Mouse (Mus musculus) natural killer cell, adult 2 months (primary cell): Measurements from ENCODE around the gene Isy1.
"Not testable (repeated sequence)": the region's sequence is repeated elsewhere in the genome, so short reads cannot be mapped to it uniquely, and the experiment has no call there.

Source experiments
- DNase-seq, 2 experiments: peaks; one replicate each; pipeline ENCODE4 v3.0.0; 2022; ENCODE audit warnings: low spot score in 2 of 2

Gene Isy1

DNA sequence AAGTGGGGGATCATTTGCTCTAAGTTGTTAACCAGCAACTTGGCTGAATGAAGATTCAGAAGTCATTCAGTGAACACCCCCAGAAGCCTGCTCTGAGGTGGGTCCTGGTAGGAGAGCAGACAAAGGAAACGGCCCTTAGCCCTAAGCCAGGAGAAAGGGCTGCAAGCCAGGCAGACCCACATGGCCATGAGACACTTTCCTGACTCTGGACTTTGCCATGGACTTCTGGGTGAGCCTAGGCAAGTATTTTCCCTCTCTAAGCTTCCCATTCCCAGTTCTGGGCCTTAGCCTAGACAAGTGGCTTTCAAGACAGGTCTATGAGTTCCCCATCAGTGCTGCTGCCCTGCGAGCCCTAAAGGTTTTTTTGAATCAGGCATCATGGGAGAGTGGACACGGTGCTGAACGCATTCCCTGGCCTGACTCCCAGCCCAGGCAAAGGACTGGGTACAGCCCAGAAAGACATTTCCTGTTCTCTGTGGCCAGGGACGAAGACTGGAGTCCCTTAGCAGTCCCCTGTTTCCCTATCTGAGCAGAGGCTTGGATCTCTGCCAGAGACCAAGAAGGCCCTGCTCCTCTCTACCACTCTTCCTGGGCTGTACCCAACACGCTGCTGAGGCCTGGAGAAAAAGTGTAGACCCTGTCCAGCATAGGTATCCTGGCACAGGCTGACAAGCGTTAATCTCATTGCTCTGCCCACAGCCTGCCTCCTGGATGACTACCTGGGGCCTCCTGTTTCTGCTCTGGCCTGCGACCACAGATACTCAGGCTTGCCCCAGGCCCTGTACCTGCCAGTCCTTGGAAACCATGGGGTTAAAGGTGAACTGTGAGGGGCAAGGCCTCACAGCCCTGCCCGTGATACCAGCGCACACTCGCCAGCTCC lies 60.1 kb downstream of the Isy1 start:
- DNase-seq, result no peak

DNA sequence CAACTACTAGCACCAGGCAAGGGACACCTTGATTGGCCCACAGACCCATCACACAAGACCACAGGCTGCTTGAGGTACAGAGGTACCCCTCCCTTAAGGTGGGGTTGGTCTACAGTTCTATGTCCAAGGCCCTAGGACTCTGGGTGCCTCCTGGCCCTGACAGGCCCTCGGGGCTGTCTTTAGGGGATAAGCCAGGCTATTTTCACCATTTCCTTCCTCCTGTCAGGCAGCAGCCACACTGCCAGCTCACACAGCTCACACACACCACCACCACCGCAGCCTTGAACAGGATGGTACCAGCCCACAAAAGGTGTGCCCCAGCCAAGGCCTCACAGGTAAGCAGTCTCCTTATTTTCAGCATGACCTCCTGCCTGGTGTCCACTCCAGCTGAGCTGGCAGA lies 60.8 kb downstream of the Isy1 start, which contains the start of gene Gp9:
Gene Gp9, plus strand, starts transcription at position 231 of the 400 bp plus-strand sequence.
- no peak for DNase-seq

DNA sequence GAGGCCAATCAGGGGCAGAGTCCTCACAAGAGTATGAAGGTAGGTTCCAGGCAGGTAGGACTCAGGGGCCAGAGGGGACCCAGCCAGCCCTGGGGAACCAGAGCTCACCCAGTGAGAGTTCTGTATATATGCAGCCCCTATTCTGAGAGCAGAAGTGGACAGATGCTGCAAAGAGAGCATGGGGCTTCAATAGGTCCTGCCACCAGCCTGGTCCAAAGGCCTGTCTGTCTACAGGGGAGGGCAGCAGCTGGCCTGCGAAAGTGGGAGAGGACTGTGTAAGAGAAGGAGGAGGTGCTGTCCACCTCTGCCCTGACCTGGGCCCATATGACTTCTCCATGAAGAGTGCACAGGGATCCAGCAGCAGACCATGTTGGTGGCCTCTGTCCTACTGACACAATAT lies 61.9 kb downstream of the Isy1 start:
- no peak for DNase-seq

DNA sequence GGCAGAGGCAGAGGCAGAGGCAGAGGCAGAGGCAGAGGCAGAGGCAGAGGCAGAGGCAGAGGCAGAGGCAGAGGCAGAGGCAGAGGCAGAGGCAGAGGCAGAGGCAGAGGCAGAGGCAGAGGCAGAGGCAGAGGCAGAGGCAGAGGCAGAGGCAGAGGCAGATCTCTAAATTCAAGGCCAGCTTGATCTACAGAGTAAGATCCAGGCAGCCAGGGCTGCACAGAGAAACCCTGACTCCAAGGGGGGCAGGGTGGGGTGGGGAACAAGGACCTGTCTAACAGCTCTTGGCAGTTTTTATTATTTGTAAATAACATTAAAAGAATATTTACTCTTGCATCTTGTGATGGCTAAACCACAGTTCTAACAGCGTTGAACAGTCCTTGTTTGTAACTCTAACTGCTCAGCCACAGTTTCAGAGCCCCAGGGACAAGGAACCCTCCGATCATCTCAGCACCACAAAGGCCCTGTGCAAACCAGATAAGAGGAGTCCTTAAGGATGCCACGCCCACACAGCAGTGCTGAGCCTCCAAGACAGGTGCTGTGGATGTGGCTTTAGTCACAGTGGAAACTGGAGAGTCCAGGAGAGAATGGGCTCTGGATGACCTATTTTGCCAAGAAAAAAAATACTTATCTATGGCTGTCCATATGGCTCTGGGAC lies 62.9 kb downstream of the Isy1 start:
- no peak for DNase-seq

DNA sequence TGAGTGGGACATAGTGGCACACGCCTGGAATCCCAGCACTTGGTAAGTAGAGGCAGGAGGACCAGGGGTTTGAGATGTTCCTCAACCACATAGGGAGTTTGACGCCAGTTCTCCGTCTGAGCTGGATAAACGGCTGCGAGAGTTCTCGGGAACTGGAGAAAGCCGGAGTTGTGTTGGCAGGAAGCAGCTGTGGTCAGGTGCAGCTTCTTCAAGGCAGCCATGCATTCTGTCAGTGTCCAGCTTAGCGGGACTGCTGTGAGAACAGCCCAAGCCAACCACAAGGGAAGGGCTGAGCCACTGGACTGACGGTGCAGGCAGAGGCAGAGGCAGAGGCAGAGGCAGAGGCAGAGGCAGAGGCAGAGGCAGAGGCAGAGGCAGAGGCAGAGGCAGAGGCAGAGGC lies 63.7 kb downstream of the Isy1 start:
- DNase-seq, result no peak

DNA sequence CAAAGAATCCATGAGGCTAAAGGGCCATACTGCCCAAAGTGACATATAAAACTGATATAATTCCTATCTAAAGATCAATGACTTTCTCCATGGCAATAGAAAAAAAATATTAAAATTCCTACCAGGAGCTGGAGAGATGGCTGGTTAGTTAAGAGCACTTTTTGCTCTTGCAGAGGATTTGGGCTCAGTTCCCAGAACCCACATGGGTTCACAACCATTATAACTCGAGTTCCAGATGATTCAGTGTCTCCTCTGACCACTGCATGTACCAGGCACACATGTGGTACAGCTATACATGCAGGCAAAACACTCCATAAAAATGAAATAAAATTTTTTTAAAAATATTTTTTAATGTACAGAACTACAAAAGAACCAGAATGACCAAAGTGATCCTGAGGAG lies 64.1 kb downstream of the Isy1 start:
- DNase-seq, result no peak

DNA sequence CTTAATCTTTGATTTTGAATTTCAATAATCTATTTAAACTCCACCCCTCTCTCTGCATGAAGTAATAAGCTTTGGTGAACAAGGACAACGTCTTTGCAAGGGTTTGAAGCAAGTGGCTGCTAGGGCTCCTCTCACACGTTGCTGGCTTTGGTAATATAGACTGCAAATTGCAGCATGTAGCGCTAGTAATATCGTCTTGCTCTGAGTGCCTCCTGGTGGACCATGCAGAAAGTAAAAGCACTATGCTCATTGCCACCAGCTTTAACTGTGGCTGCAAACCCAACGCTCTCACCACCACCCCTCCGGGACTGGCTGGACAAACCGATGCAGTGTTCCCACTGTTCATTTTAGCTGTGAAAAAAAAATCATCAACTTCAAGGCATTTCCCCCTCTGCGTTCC lies 68.0 kb downstream of the Isy1 start:
- DNase-seq, result no peak

DNA sequence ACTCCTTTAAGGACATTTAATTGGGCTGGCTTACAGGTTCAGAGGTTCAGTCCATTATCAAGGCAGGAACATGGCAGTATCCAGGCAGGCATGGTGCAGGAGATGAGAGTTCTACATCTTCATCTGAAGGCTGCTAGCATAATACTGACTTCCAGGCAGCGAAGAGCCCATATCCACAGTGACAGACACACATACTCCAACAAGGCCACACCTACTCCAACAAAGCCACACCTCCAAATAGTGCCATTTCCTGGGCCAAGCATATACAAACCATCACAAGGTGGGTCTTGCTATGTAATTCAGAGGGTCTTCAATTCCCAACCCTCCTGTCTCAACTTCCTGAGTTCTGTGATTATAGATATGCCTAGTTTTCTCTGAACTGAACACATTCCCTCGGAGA lies 74.3 kb downstream of the Isy1 start:
- not testable (repeated sequence) for DNase-seq
